Mouse (Mus musculus) neural tube, postnatal 0 days (tissue): ENCODE results near the gene Olfr911-ps1. TPM values are rescaled to one million over a fixed set of nuclear protein-coding genes. Genes with fewer than 3 reads are reported as not detected.

Source experiments
- polyA plus RNA-seq: library from polyadenylated mRNA; unstranded; fragments of >200 nt; fragmentation: Nextera tagmentation; extraction: Ambion mirVana; gene quantifications from 2 replicates; pipeline ENCODE4 v1.2.1, GENCODE M21; 2015

The Olfr911-ps1 gene
- polyA plus RNA-seq: not detected in 2 replicates

GRCm38 (mm10) chr9:38521280-38521679 lies at the start of gene Olfr911-ps1:
Gene Olfr911-ps1, plus strand, starts transcription at chr9:38521580.

GRCm38 (mm10) chr9:38486785-38487184 lies 34.6 kb upstream of the Olfr911-ps1 start, which contains the start of gene Olfr906:
Gene Olfr906, plus strand, starts transcription at chr9:38487085.

GRCm38 (mm10) chr9:38495501-38495900 lies 25.9 kb upstream of the Olfr911-ps1 start, which contains the start of gene Olfr907:
Gene Olfr907, plus strand, starts transcription at chr9:38495801.

GRCm38 (mm10) chr9:38537549-38537948 lies 16.2 kb downstream of the Olfr911-ps1 start, which contains the start of gene Olfr910:
Gene Olfr910, plus strand, starts transcription at chr9:38537849.

Other genes with a start within 250 kb of the Olfr911-ps1 start
- gene Olfr896-ps1, start 230.5 kb upstream of the Olfr911-ps1 start, polyA plus RNA-seq: not detected in 2 replicates
- not detected in 2 replicates for gene Olfr25, start 192.5 kb upstream of the Olfr911-ps1 start, polyA plus RNA-seq
- gene Olfr898, start 173.2 kb upstream of the Olfr911-ps1 start, polyA plus RNA-seq: not detected in 2 replicates
- gene Olfr250, start 154.7 kb upstream of the Olfr911-ps1 start, polyA plus RNA-seq: not detected in 2 replicates
- not detected in 2 replicates for gene Olfr251, start 144.5 kb upstream of the Olfr911-ps1 start, polyA plus RNA-seq
- not detected in 2 replicates for gene Olfr147, start 119.9 kb upstream of the Olfr911-ps1 start, polyA plus RNA-seq
- not detected in 2 replicates for gene Olfr901, start 92.1 kb upstream of the Olfr911-ps1 start, polyA plus RNA-seq
- not detected in 2 replicates for gene Olfr902, start 73.9 kb upstream of the Olfr911-ps1 start, polyA plus RNA-seq
- not detected in 2 replicates for gene Olfr904, start 58.4 kb upstream of the Olfr911-ps1 start, polyA plus RNA-seq
- not detected in 2 replicates for gene Olfr905, start 50.5 kb upstream of the Olfr911-ps1 start, polyA plus RNA-seq
- gene Olfr906, start 34.5 kb upstream of the Olfr911-ps1 start, polyA plus RNA-seq: not detected in 2 replicates
- gene Olfr907, start 25.8 kb upstream of the Olfr911-ps1 start, polyA plus RNA-seq: not detected in 2 replicates
- not detected in 2 replicates for gene Olfr910, start 16.3 kb downstream of the Olfr911-ps1 start, polyA plus RNA-seq
- gene Olfr912, start 58.6 kb downstream of the Olfr911-ps1 start, polyA plus RNA-seq: not detected in 2 replicates
- not detected in 2 replicates for gene Olfr913, start 71.2 kb downstream of the Olfr911-ps1 start, polyA plus RNA-seq
- gene Olfr914, start 83.5 kb downstream of the Olfr911-ps1 start, polyA plus RNA-seq: not detected in 2 replicates
- not detected in 2 replicates for gene Olfr916, start 138.3 kb downstream of the Olfr911-ps1 start, polyA plus RNA-seq
- gene Olfr917, start 144.3 kb downstream of the Olfr911-ps1 start, polyA plus RNA-seq: not detected in 2 replicates
- not detected in 2 replicates for gene Olfr918, start 153.0 kb downstream of the Olfr911-ps1 start, polyA plus RNA-seq
- not detected in 2 replicates for gene Olfr919, start 182.1 kb downstream of the Olfr911-ps1 start, polyA plus RNA-seq
- gene Vwa5a, start 196.7 kb downstream of the Olfr911-ps1 start, polyA plus RNA-seq: 11.2 and 13.3 TPM in 2 replicates
- gene Olfr920, start 230.7 kb downstream of the Olfr911-ps1 start, polyA plus RNA-seq: 0.05 TPM in 1 of 2 replicates, not detected in the other